Mouse (Mus musculus): ENCODE measurements around the gene Tnnt2. TPM values are rescaled to one million over a fixed set of nuclear protein-coding genes. Genes with fewer than 3 reads are reported as not detected.

The Tnnt2 gene
- total RNA-seq (2021) (1,000 to 10,000 TPM; 8,290 to 9,301 TPM), polyA plus RNA-seq (2012; rRNA removed) (3,392 and 4,661 TPM in 2 replicates)
- long read RNA-seq, partial matches to known transcripts = 256 of 327 reads
- long read RNA-seq, other reads (novel, unspliced or antisense) = 70 of 327 reads

DNA sequence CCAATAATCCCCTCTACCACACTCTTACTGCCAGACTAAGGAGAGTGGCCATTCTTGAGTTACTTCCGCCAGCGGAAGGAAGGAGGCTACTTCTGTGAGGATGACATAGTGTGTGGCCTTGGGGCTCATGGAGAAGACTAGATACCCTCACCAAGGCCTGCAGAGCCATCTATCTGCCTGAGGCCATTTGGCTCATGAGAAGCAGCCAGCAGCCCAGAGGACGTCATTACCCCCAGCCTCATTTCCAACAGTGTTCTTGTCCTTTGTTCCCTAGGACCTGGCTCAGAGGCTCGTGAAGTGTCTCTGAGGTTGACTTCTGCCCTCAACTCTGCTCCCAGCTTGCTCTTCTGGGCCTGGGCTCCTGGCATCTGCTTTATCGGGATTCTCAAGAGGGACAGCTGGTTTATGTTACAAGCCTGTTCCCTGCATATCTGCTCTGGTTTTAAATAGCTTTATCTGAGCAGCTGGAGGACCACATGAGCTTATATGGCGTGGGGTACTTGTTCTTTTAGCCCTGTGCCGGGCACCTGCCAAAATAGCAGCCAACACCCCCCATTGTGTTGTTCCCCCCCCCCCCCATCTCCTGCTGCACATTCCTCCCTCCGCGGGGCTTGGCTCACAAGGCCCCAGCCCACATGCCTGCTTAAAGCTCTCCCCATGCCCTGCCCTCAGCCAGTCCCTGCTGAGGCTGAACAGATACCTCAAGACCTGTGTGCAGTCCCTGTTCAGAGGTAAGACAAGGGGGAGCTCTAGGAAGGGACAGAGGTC, at the start of gene Tnnt2:
Gene Tnnt2, plus strand, starts transcription at position 639 of the 768 bp plus-strand sequence.
- intact Hi-C loops (cut with DNase I) = no loop called here
- TF ChIP-seq POLR2A (IDR thresholded peaks at IDR 0.05; ENCODE audit: insufficient read depth, low read depth, low read length) = peak; percentile 98
- no peak for TF ChIP-seq CTCF (IDR thresholded peaks at IDR 0.05)
- peak; percentile 68; the same call in 1 of the 2 replicates for TF ChIP-seq EP300 (IDR thresholded peaks at IDR 0.05; ENCODE audit: insufficient read depth, low read depth, low read length)
- no peaks in the 10 kb centered on the region for H3K27me3 ChIP-seq (ENCODE audit: control insufficient read depth, insufficient read depth, low read length)
- DNase-seq = peak; percentile 56 to 75
- peak within 1 kb of the TSS; percentile 77 for H3K9ac ChIP-seq (ENCODE audit: low read depth, low read length)
- H3K27ac ChIP-seq = peak within 1 kb of the TSS; percentile 93
- no peaks in the 10 kb centered on the region; the same call in 1 of the 2 replicates for H3K4me1 ChIP-seq (ENCODE audit: control insufficient read depth, insufficient read depth, low read length)
- H3K36me3 ChIP-seq (ENCODE audit: control insufficient read depth, insufficient read depth, low read length) = no peaks in the 10 kb centered on the region; the same call in 1 of the 2 replicates
- H3K4me3 ChIP-seq = peak within 1 kb of the TSS; percentile 41
- no peaks in the 10 kb centered on the region for H3K79me2 ChIP-seq (replicated peaks; ENCODE audit: control insufficient read depth, insufficient read depth, low read length)
- 21% methylated on average over 9 of the region's 9 CpGs for WGBS

DNA sequence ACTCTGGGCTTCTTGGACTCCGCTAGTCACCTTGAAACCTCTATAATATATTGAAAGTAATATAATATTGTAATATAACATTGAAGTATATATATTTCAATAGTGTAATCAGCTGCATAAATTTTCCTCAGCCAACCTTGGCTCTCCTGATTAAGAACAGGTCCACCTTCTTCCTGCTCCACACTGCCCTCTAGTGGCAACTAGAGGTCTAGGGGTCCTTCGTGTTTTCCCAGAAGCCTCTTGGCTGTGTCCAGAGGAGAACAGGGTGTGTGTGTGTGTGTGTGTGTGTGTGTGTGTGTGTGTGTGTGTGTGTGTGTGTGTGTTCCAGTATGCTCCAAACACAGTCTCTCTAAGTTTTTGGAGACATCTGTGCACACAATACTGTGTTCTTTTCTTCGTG, 48.4 kb upstream of the Tnnt2 start:
- Histone ChIP-seq H3K9ac (ENCODE audit: low read depth, low read length) (no peak overlapping the region), H3K4me3 (no peak overlapping the region), H3K36me3 (ENCODE audit: control insufficient read depth, insufficient read depth, low read length) (no peaks in the 10 kb centered on the region), H3K27ac (no peak overlapping the region), H3K79me2 (replicated peaks; ENCODE audit: control insufficient read depth, insufficient read depth, low read length) (no peaks in the 10 kb centered on the region), H3K4me1 (ENCODE audit: control insufficient read depth, insufficient read depth, low read length) (peaks cover 6% of the 10 kb centered on the region), H3K27me3 (ENCODE audit: control insufficient read depth, insufficient read depth, low read length) (no peaks in the 10 kb centered on the region)
- intact Hi-C loops (cut with DNase I) = no loop called here
- 44% methylated on average over 3 of the region's 3 CpGs for WGBS
- no peak for TF ChIP-seq EP300 (IDR thresholded peaks at IDR 0.05; ENCODE audit: insufficient read depth, low read depth, low read length)
- no peak for TF ChIP-seq POLR2A (IDR thresholded peaks at IDR 0.05; ENCODE audit: insufficient read depth, low read depth, low read length)
- TF ChIP-seq CTCF (IDR thresholded peaks at IDR 0.05) = peak; percentile 76
- DNase-seq = peak; percentile 71 to 74

DNA sequence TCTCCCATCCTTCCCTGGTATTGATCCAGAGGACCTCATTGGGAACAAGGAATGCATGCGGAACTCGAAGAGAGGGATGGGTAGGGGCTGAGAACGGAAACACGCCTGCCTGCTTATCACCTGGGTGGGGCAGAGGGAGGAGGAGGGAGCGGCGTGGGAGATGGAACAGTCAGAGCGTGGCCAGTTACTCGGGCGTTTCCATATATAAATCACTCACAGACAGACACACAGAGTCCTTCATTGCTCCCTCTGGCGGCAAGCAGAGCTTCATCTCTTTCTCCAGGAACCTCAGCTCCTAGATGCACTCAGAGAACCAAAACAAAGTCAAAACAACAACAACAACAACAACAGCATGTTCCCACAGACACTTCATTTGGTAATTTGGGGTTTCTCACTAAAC, 47.4 kb upstream of the Tnnt2 start:
- H3K27ac ChIP-seq = no peak overlapping the region
- DNase-seq = peak; percentile 40 to 46
- peaks cover 4% of the 10 kb centered on the region; the same call in 1 of the 2 replicates for H3K4me1 ChIP-seq (ENCODE audit: control insufficient read depth, insufficient read depth, low read length)
- H3K79me2 ChIP-seq (replicated peaks; ENCODE audit: control insufficient read depth, insufficient read depth, low read length) = no peaks in the 10 kb centered on the region
- intact Hi-C loops (cut with DNase I) = no loop called here
- no peaks in the 10 kb centered on the region for H3K27me3 ChIP-seq (ENCODE audit: control insufficient read depth, insufficient read depth, low read length)
- H3K4me3 ChIP-seq = no peak overlapping the region
- WGBS = 8% methylated on average over 10 of the region's 10 CpGs
- TF ChIP-seq CTCF (IDR thresholded peaks at IDR 0.05) (peak; percentile 64), EP300 (IDR thresholded peaks at IDR 0.05; ENCODE audit: insufficient read depth, low read depth, low read length) (no peak), POLR2A (IDR thresholded peaks at IDR 0.05; ENCODE audit: insufficient read depth, low read depth, low read length) (no peak)
- no peaks in the 10 kb centered on the region for H3K36me3 ChIP-seq (ENCODE audit: control insufficient read depth, insufficient read depth, low read length)
- no peak overlapping the region for H3K9ac ChIP-seq (ENCODE audit: low read depth, low read length)

DNA sequence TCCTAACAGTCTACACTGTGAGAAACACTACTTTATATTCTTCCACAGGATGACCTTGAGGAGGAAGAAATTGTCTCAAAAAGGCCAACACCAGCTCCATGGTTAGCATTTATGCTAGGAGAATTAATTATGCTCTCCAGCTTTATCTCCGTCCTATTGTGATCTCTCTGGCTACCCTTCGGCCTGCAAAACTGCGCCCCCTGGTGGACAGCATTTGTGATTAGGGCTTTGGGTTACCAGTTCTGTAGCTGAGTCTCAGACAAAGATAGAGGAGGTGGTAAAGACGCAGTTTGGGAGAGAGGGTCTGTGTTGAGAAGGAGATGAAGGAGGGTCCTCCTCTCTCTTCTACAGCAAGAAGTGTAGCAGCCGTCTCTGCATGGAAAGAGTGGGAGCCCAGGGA, 46.3 kb upstream of the Tnnt2 start:
- intact Hi-C loops (cut with DNase I) = no loop called here
- WGBS = 11% methylated on average over 5 of the region's 5 CpGs
- TF ChIP-seq POLR2A (IDR thresholded peaks at IDR 0.05; ENCODE audit: insufficient read depth, low read depth, low read length) (no peak), CTCF (IDR thresholded peaks at IDR 0.05) (peak; percentile 97), EP300 (IDR thresholded peaks at IDR 0.05; ENCODE audit: insufficient read depth, low read depth, low read length) (no peak)
- H3K4me3 ChIP-seq = no peak overlapping the region
- H3K27ac ChIP-seq = no peak overlapping the region
- peak; percentile 59 to 79 for DNase-seq
- no peaks in the 10 kb centered on the region for H3K27me3 ChIP-seq (ENCODE audit: control insufficient read depth, insufficient read depth, low read length)
- H3K9ac ChIP-seq (ENCODE audit: low read depth, low read length) = no peak overlapping the region
- H3K79me2 ChIP-seq (replicated peaks; ENCODE audit: control insufficient read depth, insufficient read depth, low read length) = no peaks in the 10 kb centered on the region
- peaks cover 6% of the 10 kb centered on the region; the same call in 1 of the 2 replicates for H3K4me1 ChIP-seq (ENCODE audit: control insufficient read depth, insufficient read depth, low read length)
- H3K36me3 ChIP-seq (ENCODE audit: control insufficient read depth, insufficient read depth, low read length) = no peaks in the 10 kb centered on the region

DNA sequence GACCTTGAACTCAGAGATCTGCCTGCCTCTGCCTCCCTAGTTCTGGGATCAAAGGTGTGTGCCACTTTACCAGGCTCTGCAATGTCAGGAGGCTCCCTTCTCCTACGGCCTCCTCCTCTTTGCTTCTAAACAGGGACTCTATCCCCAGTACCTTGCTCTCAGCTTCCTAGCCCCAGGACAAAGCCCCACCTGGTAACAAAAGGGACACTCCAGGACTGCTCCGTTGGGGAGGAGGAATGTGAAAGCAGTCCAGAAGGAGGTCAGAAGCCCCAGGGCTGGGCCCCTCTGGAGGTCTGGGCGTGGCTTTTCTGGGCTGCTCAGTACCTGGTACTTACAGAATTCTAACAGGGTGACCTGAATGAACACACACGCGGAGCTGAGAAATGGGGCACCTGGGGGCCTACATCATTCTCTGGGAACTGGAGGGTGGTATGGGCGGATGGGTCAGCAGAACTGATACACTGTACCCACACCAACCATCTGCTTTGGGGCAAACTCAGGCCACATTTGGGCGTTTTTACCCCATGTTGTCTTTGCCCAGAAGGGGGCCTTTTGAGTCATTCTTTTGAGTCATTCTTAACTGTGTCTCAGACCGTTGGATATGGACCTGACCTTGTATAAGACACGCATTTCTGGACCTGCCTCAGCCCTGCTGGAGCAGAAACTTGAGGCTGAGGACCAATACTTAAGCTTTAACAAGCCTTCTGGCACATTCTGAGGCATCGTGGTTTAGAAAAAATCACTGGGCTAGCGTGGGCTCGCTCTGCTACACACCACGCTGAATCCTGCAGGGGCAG, 43.8 kb upstream of the Tnnt2 start:
- Histone ChIP-seq H3K36me3 (ENCODE audit: control insufficient read depth, insufficient read depth, low read length) (no peaks in the 10 kb centered on the region), H3K79me2 (replicated peaks; ENCODE audit: control insufficient read depth, insufficient read depth, low read length) (no peaks in the 10 kb centered on the region), H3K4me1 (ENCODE audit: control insufficient read depth, insufficient read depth, low read length) (peaks cover 6% of the 10 kb centered on the region; the same call in 1 of the 2 replicates), H3K9ac (ENCODE audit: low read depth, low read length) (no peak overlapping the region), H3K27ac (no peak overlapping the region), H3K4me3 (no peak overlapping the region), H3K27me3 (ENCODE audit: control insufficient read depth, insufficient read depth, low read length) (no peaks in the 10 kb centered on the region)
- intact Hi-C loops (cut with DNase I) = no loop called here
- TF ChIP-seq POLR2A (IDR thresholded peaks at IDR 0.05; ENCODE audit: insufficient read depth, low read depth, low read length) (no peak), CTCF (IDR thresholded peaks at IDR 0.05) (no peak), EP300 (IDR thresholded peaks at IDR 0.05; ENCODE audit: insufficient read depth, low read depth, low read length) (no peak)
- no peak for DNase-seq
- 88% methylated on average over 13 of the region's 13 CpGs for WGBS

Data from heart, adult 2 months (tissue).